Mouse (Mus musculus): ENCODE results near the gene Hoxd8. TPM values are rescaled to one million over a fixed set of nuclear protein-coding genes. Genes with fewer than 3 reads are reported as not detected.
A peak's percentile ranks its signal among the peaks of the same experiment; 100 is the strongest.

Gene Hoxd8
- polyA plus RNA-seq, 1 experiment from 2014 or later, result 0.42 TPM

DNA sequence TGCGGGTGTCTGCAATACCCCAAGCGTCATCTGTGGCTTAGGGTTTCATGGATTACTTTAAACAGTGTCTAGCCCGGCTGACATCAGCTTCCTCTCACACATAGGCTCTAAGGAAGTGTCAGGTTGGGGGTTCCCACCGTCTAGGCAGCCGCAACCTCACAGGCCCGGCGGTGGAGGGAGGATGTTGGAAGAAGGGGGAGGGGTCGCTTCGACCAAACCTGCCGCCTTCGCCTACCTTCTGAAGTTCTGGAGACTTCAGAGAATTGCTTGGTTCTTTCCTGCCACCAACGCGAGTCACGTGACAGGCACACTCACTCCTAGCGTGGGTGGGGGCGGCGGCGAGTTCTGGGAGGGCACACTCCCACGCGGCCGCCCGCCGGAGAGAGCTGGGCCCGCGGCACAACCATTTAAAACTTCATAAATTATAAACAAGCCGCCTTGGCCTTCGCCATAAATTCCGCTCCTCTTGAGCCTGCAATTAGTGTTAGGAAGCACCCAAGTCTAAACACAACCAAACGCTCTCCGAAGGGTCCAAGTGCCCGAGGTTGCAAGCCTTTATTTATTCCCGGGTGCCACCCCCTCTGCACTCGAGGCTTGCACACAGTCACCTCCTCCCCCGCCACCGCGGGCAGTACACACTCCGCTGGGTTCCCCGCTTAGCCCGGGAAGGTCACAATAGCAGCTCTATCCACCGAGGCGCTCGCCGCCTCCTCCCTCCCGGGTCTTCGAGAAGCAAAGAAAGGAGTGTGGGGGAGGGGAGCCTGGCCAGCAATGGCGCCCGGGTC lies 45.1 kb downstream of the Hoxd8 start:
- no peak for ATAC-seq (replicated peaks; ENCODE audit: extremely low read depth, insufficient read depth, low FRiP score)
- Histone ChIP-seq H3K27ac (ENCODE audit: low read length) (no peak overlapping the region), H3K9me3 (replicated peaks; ENCODE audit: control insufficient read depth, low read length) (no peaks in the 10 kb centered on the region)

DNA sequence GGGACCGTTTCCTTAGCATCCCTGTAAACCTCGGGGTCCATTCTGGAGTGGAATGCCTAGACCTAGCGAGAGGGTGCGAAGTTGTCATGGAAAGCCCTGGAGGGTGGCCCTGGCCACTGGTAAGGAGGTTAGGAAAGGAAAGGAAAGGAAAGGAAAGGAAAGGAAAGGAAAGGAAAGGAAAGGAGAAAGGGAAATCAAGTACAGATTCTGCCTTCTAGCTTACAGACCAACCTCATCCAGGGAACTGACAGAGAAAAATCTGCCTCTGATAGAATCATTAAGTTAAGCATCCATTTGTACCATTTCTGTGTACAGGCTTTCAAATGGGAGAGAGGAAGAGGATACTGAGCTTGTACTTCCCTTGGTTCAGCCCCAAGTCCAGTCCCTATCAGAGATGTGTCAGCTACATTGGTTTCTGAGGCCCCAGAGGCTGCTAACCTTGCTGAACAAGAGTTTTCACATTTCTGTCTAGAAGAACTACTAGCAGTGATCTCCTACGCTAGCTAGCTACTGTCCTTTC lies 46.4 kb downstream of the Hoxd8 start:
- Histone ChIP-seq H3K4me2 (ENCODE audit: low read depth, low read length) (no peak overlapping the region), H3K27ac (ENCODE audit: low read length) (no peak overlapping the region), H3K36me3 (ENCODE audit: control insufficient read depth, insufficient read depth) (no peaks in the 10 kb centered on the region), H3K27me3 (ENCODE audit: control insufficient read depth, insufficient read depth, low read length) (peaks cover 89% of the 10 kb centered on the region), H3K9me3 (replicated peaks; ENCODE audit: control insufficient read depth, low read length) (no peaks in the 10 kb centered on the region), H3K9ac (ENCODE audit: low read length) (no peak overlapping the region), H3K4me3 (ENCODE audit: low read length) (no peak overlapping the region), H3K4me1 (ENCODE audit: control insufficient read depth, insufficient read depth, low read length) (peaks cover 8% of the 10 kb centered on the region)
- no peak for ATAC-seq (replicated peaks; ENCODE audit: extremely low read depth, insufficient read depth, low FRiP score)
- WGBS, result 36% methylated on average over 5 of the region's 5 CpGs

More for the DNA sequence above, 45.1 kb downstream of the Hoxd8 start:
- Histone ChIP-seq H3K27me3 (ENCODE audit: control insufficient read depth, insufficient read depth, low read length) (peaks cover 91% of the 10 kb centered on the region), H3K9ac (ENCODE audit: low read length) (no peak overlapping the region), H3K36me3 (ENCODE audit: control insufficient read depth, insufficient read depth) (no peaks in the 10 kb centered on the region), H3K4me1 (ENCODE audit: control insufficient read depth, insufficient read depth, low read length) (peaks cover 8% of the 10 kb centered on the region), H3K4me2 (ENCODE audit: low read depth, low read length) (peak overlapping the region; percentile 54), H3K4me3 (ENCODE audit: low read length) (peak overlapping the region; percentile 37)
- WGBS, result under 1% methylated on average over 47 of the region's 47 CpGs

DNA sequence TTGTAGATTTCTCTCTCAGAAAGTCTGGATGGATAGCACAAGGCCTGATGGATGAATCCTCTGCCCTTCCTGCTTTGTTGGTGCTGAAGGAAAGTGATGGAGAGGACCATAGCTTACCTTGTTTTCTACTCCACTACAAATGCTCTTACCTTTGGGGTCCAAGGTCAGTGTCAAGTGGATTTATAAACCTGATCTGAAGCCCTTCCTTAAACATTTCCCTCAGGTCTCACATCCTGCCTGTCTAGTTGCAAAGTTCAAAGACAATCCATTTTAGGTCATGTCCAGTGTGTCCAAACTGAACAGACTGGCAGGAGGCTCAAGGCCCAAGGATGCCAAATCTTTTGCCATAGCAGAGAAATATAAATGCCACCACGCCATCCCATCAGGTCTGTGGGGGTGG lies 47.4 kb downstream of the Hoxd8 start:
- H3K27ac ChIP-seq (ENCODE audit: low read length), result no peak overlapping the region
- no peak overlapping the region for H3K4me3 ChIP-seq (ENCODE audit: low read length)
- no peaks in the 10 kb centered on the region for H3K9me3 ChIP-seq (replicated peaks; ENCODE audit: control insufficient read depth, low read length)
- no peaks in the 10 kb centered on the region for H3K36me3 ChIP-seq (ENCODE audit: control insufficient read depth, insufficient read depth)
- no peak overlapping the region for H3K9ac ChIP-seq (ENCODE audit: low read length)
- no peak overlapping the region for H3K4me2 ChIP-seq (ENCODE audit: low read depth, low read length)
- peaks cover 8% of the 10 kb centered on the region for H3K4me1 ChIP-seq (ENCODE audit: control insufficient read depth, insufficient read depth, low read length)
- WGBS, result 71% methylated on average over 1 of the region's 1 CpGs
- no peak for ATAC-seq (replicated peaks; ENCODE audit: extremely low read depth, insufficient read depth, low FRiP score)
- H3K27me3 ChIP-seq (ENCODE audit: control insufficient read depth, insufficient read depth, low read length), result peaks cover 86% of the 10 kb centered on the region

DNA sequence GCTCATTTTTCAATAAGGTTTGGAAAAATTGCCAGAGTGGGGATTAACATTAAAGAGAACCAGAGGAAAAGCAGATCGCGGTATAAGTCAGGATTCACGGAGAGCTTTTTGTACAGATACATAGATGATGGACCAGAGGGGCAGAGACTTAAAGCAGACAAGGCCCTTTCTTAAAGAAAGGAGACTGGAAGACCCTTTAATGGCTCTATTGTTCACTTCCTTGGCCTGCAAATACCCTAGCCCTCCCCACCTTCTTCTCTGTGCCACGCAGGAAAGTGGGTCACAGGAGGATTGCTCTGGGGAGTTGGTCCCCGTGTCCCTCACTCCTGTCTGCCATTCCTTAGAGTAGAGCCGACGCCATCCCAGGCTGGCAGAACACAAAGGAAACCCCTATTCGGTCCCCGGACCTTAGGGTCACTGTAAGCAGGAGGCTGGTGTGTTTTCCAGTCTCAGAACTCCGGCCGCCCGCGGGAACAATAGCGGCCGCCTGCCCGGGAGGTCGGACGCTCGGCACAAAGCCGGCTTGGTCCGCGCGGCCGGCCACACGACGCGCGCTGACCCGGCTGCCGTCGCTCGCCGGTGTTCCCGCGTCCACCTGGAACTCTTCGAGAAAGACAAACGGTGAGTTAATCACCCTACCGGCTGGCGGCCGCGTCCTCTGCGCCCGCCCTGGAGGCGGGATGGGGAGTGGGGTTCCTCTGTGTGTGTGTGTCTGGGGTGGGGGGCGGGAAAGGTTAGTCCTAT lies 48.2 kb downstream of the Hoxd8 start:
- 3% methylated on average over 45 of the region's 45 CpGs for WGBS
- ATAC-seq (replicated peaks; ENCODE audit: extremely low read depth, insufficient read depth, low FRiP score), result no peak

DNA sequence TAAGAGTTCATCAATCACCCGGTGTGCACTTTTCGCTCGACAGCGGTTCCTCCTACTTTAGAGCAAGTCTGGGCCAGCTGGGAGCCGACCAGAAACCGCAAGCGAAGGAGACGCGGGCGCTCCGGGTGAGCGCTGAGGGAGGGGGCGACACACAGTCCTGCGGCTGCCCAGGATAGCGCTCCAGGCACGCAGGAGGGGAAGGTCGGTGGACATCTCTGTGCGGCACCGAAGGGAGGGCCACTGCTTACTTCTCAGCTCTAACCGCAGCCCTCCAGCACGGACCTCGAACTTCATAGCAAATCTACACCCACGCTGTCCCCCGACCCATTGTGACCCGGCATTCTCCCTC lies 48.7 kb downstream of the Hoxd8 start:
- H3K4me1 ChIP-seq (ENCODE audit: control insufficient read depth, insufficient read depth, low read length), result peaks cover 8% of the 10 kb centered on the region
- H3K27ac ChIP-seq (ENCODE audit: low read length), result no peak overlapping the region
- H3K36me3 ChIP-seq (ENCODE audit: control insufficient read depth, insufficient read depth), result no peaks in the 10 kb centered on the region
- H3K4me2 ChIP-seq (ENCODE audit: low read depth, low read length), result peak overlapping the region; percentile 55
- H3K4me3 ChIP-seq (ENCODE audit: low read length), result peak overlapping the region; percentile 24
- no peaks in the 10 kb centered on the region for H3K9me3 ChIP-seq (replicated peaks; ENCODE audit: control insufficient read depth, low read length)
- H3K27me3 ChIP-seq (ENCODE audit: control insufficient read depth, insufficient read depth, low read length), result peaks cover 84% of the 10 kb centered on the region
- 2% methylated on average over 25 of the region's 25 CpGs for WGBS
- no peak for ATAC-seq (replicated peaks; ENCODE audit: extremely low read depth, insufficient read depth, low FRiP score)
- no peak overlapping the region for H3K9ac ChIP-seq (ENCODE audit: low read length)

More for the DNA sequence above, 48.2 kb downstream of the Hoxd8 start:
- peak overlapping the region; percentile 55 for H3K4me2 ChIP-seq (ENCODE audit: low read depth, low read length)
- H3K27me3 ChIP-seq (ENCODE audit: control insufficient read depth, insufficient read depth, low read length), result peaks cover 84% of the 10 kb centered on the region
- peak overlapping the region; percentile 24 for H3K4me3 ChIP-seq (ENCODE audit: low read length)
- H3K4me1 ChIP-seq (ENCODE audit: control insufficient read depth, insufficient read depth, low read length), result peaks cover 8% of the 10 kb centered on the region
- H3K9ac ChIP-seq (ENCODE audit: low read length), result no peak overlapping the region
- no peaks in the 10 kb centered on the region for H3K36me3 ChIP-seq (ENCODE audit: control insufficient read depth, insufficient read depth)
- no peak overlapping the region for H3K27ac ChIP-seq (ENCODE audit: low read length)
- no peaks in the 10 kb centered on the region for H3K9me3 ChIP-seq (replicated peaks; ENCODE audit: control insufficient read depth, low read length)

DNA sequence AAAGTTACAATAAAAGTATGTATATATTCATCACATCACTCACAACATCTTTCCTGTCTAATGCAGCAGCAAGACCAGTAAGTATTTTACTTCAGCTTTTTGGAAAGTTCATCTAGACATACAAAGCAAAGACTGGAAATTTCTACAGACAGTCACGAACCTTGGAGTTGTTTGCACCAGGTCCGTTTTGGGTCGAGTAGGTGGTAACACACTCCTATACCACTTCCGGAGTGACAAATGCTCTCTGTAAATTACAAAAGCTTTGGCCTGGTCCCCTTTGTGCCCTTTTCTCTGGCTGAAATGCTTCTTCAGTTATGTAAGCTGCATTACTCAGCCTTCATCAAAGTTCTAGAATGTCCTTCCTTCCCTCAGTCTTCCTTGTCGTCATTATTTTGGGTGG lies 49.3 kb downstream of the Hoxd8 start:
- ATAC-seq (replicated peaks; ENCODE audit: extremely low read depth, insufficient read depth, low FRiP score), result no peak
- H3K4me3 ChIP-seq (ENCODE audit: low read length), result no peak overlapping the region
- H3K4me2 ChIP-seq (ENCODE audit: low read depth, low read length), result no peak overlapping the region
- H3K9ac ChIP-seq (ENCODE audit: low read length), result no peak overlapping the region
- H3K27me3 ChIP-seq (ENCODE audit: control insufficient read depth, insufficient read depth, low read length), result peaks cover 82% of the 10 kb centered on the region
- no peaks in the 10 kb centered on the region for H3K36me3 ChIP-seq (ENCODE audit: control insufficient read depth, insufficient read depth)
- H3K27ac ChIP-seq (ENCODE audit: low read length), result no peak overlapping the region
- WGBS, result 31% methylated on average over 5 of the region's 5 CpGs
- H3K4me1 ChIP-seq (ENCODE audit: control insufficient read depth, insufficient read depth, low read length), result peaks cover 8% of the 10 kb centered on the region
- no peaks in the 10 kb centered on the region for H3K9me3 ChIP-seq (replicated peaks; ENCODE audit: control insufficient read depth, low read length)

MicroRNAs within 50 kb of the gene (microRNA counts, 519-probe panel; counts per million panel counts)
- 1,973 counts per million, percentile 21 among the panel's probes with 10 or more counts for microRNA mmu-miR-10b

Small RNAs within 50 kb of the gene (microRNA-seq; reads per million reads assigned to microRNA genes)
- gene Gm44463 (not detected), gene Mir10b (1,997 reads per million, percentile 83 among the genes with 10 or more reads in this experiment)

Other genes with a start within 250 kb of the Hoxd8 start
- 15.2 and 17.1 TPM in 2 replicates for gene Lnpk, start 125.2 kb upstream of the Hoxd8 start, polyA plus RNA-seq (2015; fragmentation: Nextera tagmentation; extraction: Ambion mirVana)
- not detected in 2 replicates for gene Evx2, start 45.1 kb upstream of the Hoxd8 start, polyA plus RNA-seq (2015; fragmentation: Nextera tagmentation; extraction: Ambion mirVana)
- gene Hoxd13, start 36.3 kb upstream of the Hoxd8 start, polyA plus RNA-seq (2015; fragmentation: Nextera tagmentation; extraction: Ambion mirVana), result not detected in 2 replicates
- not detected in 2 replicates for gene Hoxd12, start 29.6 kb upstream of the Hoxd8 start, polyA plus RNA-seq (2015; fragmentation: Nextera tagmentation; extraction: Ambion mirVana)
- not detected in 2 replicates for gene Hoxd11, start 25.1 kb upstream of the Hoxd8 start, polyA plus RNA-seq (2015; fragmentation: Nextera tagmentation; extraction: Ambion mirVana)
- not detected in 2 replicates for gene Hoxd10, start 12.7 kb upstream of the Hoxd8 start, polyA plus RNA-seq (2015; fragmentation: Nextera tagmentation; extraction: Ambion mirVana)
- gene Hoxd9, start 6.9 kb upstream of the Hoxd8 start, polyA plus RNA-seq (2015; fragmentation: Nextera tagmentation; extraction: Ambion mirVana), result 0.11 and 0.21 TPM in 2 replicates
- gene Hoxd3, start 7.3 kb downstream of the Hoxd8 start, polyA plus RNA-seq (2015; fragmentation: Nextera tagmentation; extraction: Ambion mirVana), result 0.44 and 0.66 TPM in 2 replicates
- 0.18 TPM in 1 of 2 replicates, not detected in the other for gene Hoxd4, start 7.3 kb downstream of the Hoxd8 start, polyA plus RNA-seq (2015; fragmentation: Nextera tagmentation; extraction: Ambion mirVana)
- not detected in 2 replicates for gene Gm28230, start 22.1 kb downstream of the Hoxd8 start, polyA plus RNA-seq (2015; fragmentation: Nextera tagmentation; extraction: Ambion mirVana)
- not detected in 2 replicates for gene Hoxd1, start 58.4 kb downstream of the Hoxd8 start, polyA plus RNA-seq (2015; fragmentation: Nextera tagmentation; extraction: Ambion mirVana)
- 147 and 154 TPM in 2 replicates for gene Mtx2, start 121.2 kb downstream of the Hoxd8 start, polyA plus RNA-seq (2015; fragmentation: Nextera tagmentation; extraction: Ambion mirVana)